ENCODE assay signal across 8 mouse cellular contexts in the genomic region with DNA sequence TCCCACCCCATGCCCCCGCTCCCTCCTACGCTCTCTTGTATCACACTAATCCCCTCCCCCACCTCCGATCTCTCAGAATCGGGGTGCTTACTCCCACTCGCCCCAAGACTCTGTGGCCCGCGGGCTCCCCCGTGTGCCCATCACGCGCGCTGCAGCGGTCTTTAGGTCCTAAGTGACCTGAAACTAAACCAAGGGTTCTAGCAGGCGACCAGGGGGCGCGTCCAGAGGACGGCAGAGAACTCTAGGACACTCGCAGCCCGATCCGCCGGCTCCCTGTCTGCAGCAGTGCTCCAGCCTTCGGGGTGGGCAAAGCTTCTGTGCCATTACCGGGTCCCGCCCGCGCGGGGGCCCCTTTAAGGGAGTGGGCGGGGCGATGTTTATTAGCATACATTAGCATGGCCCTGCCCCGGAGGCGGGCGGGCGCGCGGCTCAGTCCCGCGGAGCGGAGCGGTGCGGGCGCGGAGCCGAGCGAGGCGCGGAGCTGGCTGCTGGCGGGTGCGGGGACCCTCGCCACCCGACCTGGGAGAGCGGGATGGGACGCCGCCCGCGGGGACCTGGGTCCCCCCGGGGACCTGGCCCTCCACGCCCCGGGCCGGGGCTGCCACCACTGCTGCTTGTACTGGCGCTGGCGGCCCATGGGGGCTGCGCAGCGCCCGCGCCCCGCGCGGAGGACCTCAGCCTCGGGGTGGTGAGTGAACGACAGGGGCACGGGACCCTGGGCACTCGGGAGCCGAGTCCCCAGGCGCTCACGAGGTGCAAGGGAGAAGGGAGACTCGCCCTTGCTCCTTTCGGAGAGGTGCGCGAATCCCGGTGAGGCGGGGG. TPM values are rescaled to one million over a fixed set of nuclear protein-coding genes. Genes with fewer than 3 reads are reported as not detected.
A peak's percentile ranks its signal among the peaks of the same experiment; 100 is the strongest.
DNase-seq lines count a peak whose midpoint lies in the region; ATAC-seq and TF ChIP-seq lines count a peak whose summit lies in the region.

A gene (plus strand): TSS at position 409 of the 822 bp plus-strand sequence.

- peak; percentile 90 for DNase-seq in gastrocnemius, adult 2 months
- peak; percentile 90 for DNase-seq in left cerebral cortex, adult 11 months (ENCODE audit: low spot score)
- peak; percentile 92 for DNase-seq in lung, postnatal 36 days
- peak; percentile 90 for DNase-seq in retina, embryonic 14.5 days (ENCODE audit: low spot score)
- DNase-seq in thymus, postnatal 36 days = peak; percentile 88 to 91

- peak within 1 kb of the TSS; percentile 89 for H3K27ac ChIP-seq in gastrocnemius, adult 2 months
- peak within 1 kb of the TSS; percentile 54 for H3K27ac ChIP-seq in hindbrain, embryonic 16.5 days (ENCODE audit: low read depth, low read length)

- peak; percentile 94 for ATAC-seq in activated CD4-positive, CD25-positive, alpha-beta regulatory T cell, adult 4 months
- ATAC-seq in common myeloid progenitor, adult 5-6 weeks (replicated peaks; ENCODE audit: low read depth, poor library complexity, severe bottlenecking) = peak; percentile 78
- ATAC-seq in hindbrain, embryonic 16.5 days = peak; percentile 91

- no peaks in the 10 kb centered on the region for H3K9me3 ChIP-seq in hindbrain, embryonic 16.5 days (ENCODE audit: control insufficient read depth, low read length)

- no peaks in the 10 kb centered on the region for H3K36me3 ChIP-seq in hindbrain, embryonic 16.5 days (ENCODE audit: control insufficient read depth, insufficient read depth, low read length)

- peak; percentile 81 for TF ChIP-seq CTCF in gastrocnemius, adult 2 months (IDR thresholded peaks at IDR 0.05)

- intact Hi-C loops in gastrocnemius, adult 2 months (cut with DNase I) = loop anchor here (2.0 kb wide), 2 partner anchors 83 to 195 kb away; a partner anchor contains a TSS

- H3K9ac ChIP-seq in hindbrain, embryonic 16.5 days (ENCODE audit: low read depth, low read length) = peak within 1 kb of the TSS; percentile 87

- peak within 1 kb of the TSS; percentile 87 for H3K4me3 ChIP-seq in gastrocnemius, adult 2 months
- peak within 1 kb of the TSS; percentile 85 for H3K4me3 ChIP-seq in hindbrain, embryonic 16.5 days (ENCODE audit: low read length)

- H3K27me3 ChIP-seq in hindbrain, embryonic 16.5 days (replicated peaks; ENCODE audit: control insufficient read depth, insufficient read depth, low read length) = peaks cover 2% of the 10 kb centered on the region; the same call in 1 of the 2 replicates

- peaks cover 28% of the 10 kb centered on the region for H3K4me1 ChIP-seq in hindbrain, embryonic 16.5 days (ENCODE audit: control insufficient read depth, insufficient read depth, low read depth, low read length)

- under 1% methylated on average over 62 of the region's 80 CpGs for WGBS in hindbrain, embryonic 16.5 days

- H3K4me2 ChIP-seq in hindbrain, embryonic 16.5 days (ENCODE audit: low read length) = peak within 1 kb of the TSS; percentile 99

RNA-seq across cellular contexts. Expression of the gene that starts here (rescaled TPM):
- polyA plus RNA-seq in activated CD4-positive, CD25-positive, alpha-beta regulatory T cell, adult 4 months (2017; shearing (Covaris generic)) = under 1 TPM; 0.07 to 0.09 TPM
- total RNA-seq in common myeloid progenitor, adult 5-6 weeks (2017) = 0.05 TPM in 1 of 2 replicates, not detected in the other
- under 1 TPM; 0.26 to 0.39 TPM for total RNA-seq in gastrocnemius, adult 2 months (2021)
- polyA plus RNA-seq in hindbrain, embryonic 16.5 days (2015; fragmentation: Nextera tagmentation; extraction: Ambion mirVana) = 10.8 and 11.0 TPM in 2 replicates

Comparison
In these comparisons a context has a peak if more than half of its experiments do, and no peak if none do; other contexts are left out.
1. Peak in every context shown above with its lines: DNase-seq, ATAC-seq, H3K4me3 ChIP-seq and H3K27ac ChIP-seq.
2. RNA of the gene that starts here (polyA plus RNA-seq): 10.8 to 11.0 TPM in hindbrain, embryonic 16.5 days; 0.07 to 0.09 TPM in activated CD4-positive, CD25-positive, alpha-beta regulatory T cell, adult 4 months; every median in the first group is over 10 times any median in the second.
3. Peak in ATAC-seq in activated CD4-positive, CD25-positive, alpha-beta regulatory T cell, adult 4 months; RNA of the gene not detected or under 1 TPM.
4. Peak in ATAC-seq in common myeloid progenitor, adult 5-6 weeks; RNA of the gene not detected or under 1 TPM.
5. Peak in DNase-seq, H3K4me3 ChIP-seq and H3K27ac ChIP-seq in gastrocnemius, adult 2 months; RNA of the gene not detected or under 1 TPM.